Mouse (Mus musculus): ENCODE measurements at regions not wholly inside any gene's neighbourhood (a gene's known extent, or its start where the extent isn't known, plus 50 kb on each side); places are given as distances from the start of the nearest gene placed in this dataset.

DNA sequence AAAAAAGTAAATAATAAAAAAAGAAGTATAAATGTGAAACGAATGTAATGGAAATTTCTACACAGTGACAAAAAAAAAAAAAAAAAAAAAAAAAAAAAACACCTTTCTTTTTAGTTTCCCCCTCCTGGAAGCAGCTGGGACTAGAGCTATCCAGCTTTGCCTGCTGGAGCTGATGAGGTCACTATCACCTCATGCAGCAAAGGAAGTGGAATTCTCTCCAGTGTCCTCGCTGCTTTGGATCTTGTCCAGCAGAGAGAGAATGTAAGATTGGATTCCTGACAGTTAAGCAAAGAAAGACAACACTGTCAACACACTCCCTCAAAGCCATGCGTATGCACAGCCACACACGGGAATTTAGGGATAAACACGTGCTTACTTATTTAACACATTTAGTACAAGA, 698.9 kb upstream of the 4930412O13Rik start:
- no peak for ATAC-seq (ENCODE audit: poor library complexity, severe bottlenecking)

GRCm38 (mm10) chr2:9184243-9184642, 696.8 kb upstream of the 4930412O13Rik start:
- ATAC-seq (ENCODE audit: poor library complexity, severe bottlenecking) = no peak

DNA sequence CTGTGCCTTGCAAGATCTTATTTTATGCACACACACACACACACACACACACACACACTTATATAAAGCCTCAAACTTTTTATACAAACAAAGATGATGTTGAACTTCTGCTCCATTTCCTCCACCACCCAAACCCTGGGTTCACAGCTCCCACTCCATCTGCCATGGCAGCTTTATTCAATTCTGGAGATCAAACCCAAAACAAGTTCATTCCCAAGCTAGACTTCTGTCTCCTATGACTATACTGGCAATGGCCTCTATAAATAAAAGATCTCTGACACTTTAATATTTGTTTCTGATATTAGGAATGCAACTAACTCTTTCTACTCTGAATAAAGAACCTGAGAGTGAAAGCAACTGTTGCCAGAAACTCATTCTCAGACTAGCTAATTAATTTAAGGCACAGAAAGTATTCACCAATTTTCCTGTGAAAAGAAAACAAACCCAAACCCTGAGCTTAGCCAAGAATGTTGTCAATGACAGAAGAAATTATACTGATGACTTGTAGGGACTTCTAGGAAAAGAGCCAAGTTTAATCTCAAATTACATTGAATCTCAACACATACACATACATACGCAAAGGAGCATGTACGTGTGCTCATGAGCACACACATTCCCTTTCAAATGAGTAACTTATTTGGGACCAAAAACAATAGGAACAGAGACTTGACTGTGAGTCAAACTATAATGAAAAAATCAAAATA, 695.1 kb upstream of the 4930412O13Rik start:
- ATAC-seq (ENCODE audit: poor library complexity, severe bottlenecking) = no peak

- ATAC-seq (ENCODE audit: poor library complexity, severe bottlenecking) = no peak
Observed at GRCm38 (mm10) chr2:9193195-9193594, 687.9 kb upstream of the 4930412O13Rik start.

DNA sequence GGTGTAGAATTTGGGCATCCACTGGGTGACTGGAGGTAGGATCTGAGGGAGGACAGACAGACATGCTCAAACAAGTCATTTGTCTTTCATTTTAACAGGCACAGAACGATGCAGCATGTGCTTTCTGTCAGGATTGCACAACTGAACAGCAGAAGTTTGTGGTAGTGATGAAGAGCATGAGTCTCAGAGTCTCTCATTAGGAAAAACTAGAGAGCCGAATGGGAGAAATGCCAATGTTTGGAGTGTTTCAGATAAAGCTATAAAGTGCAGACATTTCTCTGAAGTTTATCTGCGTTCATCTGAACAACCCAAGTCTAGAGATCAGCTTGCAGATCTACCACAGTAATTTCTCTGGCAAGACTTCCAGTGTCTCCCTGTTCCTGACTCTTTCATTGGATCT, 684.0 kb upstream of the 4930412O13Rik start:
- ATAC-seq (ENCODE audit: poor library complexity, severe bottlenecking) = no peak

DNA sequence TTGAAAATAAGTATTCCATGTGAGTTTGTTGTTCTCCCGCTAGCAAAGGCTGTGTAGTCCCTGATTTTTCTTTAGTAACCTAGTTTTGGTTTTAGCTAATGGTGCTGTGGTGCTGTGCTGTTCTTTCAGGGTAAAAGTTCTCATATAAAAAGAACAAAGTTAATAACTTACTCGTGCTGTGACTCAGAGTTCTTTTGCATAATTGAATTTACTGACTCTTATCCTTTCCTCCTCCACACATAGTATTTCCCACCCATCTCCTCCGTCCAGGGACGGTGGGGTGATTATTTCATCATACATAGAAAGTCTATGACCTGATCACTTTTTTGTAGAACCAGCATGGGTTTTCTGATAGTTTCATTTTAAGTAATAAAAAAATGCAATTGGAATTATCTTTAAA, 673.1 kb upstream of the 4930412O13Rik start:
- ATAC-seq (ENCODE audit: poor library complexity, severe bottlenecking) = no peak
